Comparison of ENCODE assay signal across 8 mouse cellular contexts in genomic region chr1:179231777-179232661, GRCm38 (mm10).
DNase-seq lines count a peak whose midpoint lies in the region; ATAC-seq lines count a peak whose summit lies in the region.

No protein-coding gene starts in this region.

- H3K4me2 ChIP-seq in embryonic facial prominence, embryonic 13.5 days, result no peak overlapping the region
- H3K4me2 ChIP-seq in limb, embryonic 13.5 days (replicated peaks), result no peak overlapping the region
- no peak overlapping the region for H3K4me2 ChIP-seq in stomach, embryonic 14.5 days (replicated peaks; ENCODE audit: low read depth, low read length)

- H3K9ac ChIP-seq in embryonic facial prominence, embryonic 13.5 days, result no peak overlapping the region
- no peak overlapping the region for H3K9ac ChIP-seq in limb, embryonic 13.5 days
- H3K9ac ChIP-seq in stomach, embryonic 14.5 days (replicated peaks; ENCODE audit: low read depth, low read length), result no peak overlapping the region

- no peak overlapping the region for H3K4me3 ChIP-seq in embryonic facial prominence, embryonic 13.5 days
- H3K4me3 ChIP-seq in limb, embryonic 13.5 days, result no peak overlapping the region
- no peak overlapping the region for H3K4me3 ChIP-seq in stomach, embryonic 14.5 days (ENCODE audit: low read depth, low read length)

- no peaks in the 10 kb centered on the region for H3K9me3 ChIP-seq in embryonic facial prominence, embryonic 13.5 days
- no peaks in the 10 kb centered on the region for H3K9me3 ChIP-seq in limb, embryonic 13.5 days
- no peaks in the 10 kb centered on the region for H3K9me3 ChIP-seq in stomach, embryonic 14.5 days (ENCODE audit: control insufficient read depth, low read depth, low read length)

- H3K36me3 ChIP-seq in embryonic facial prominence, embryonic 13.5 days, result no peaks in the 10 kb centered on the region
- H3K36me3 ChIP-seq in limb, embryonic 13.5 days, result no peaks in the 10 kb centered on the region
- H3K36me3 ChIP-seq in stomach, embryonic 14.5 days (ENCODE audit: control insufficient read depth, insufficient read depth, low read length), result no peaks in the 10 kb centered on the region

- no peak for ATAC-seq in embryonic facial prominence, embryonic 13.5 days (ENCODE audit: insufficient number of reproducible peaks, insufficient read depth, low FRiP score, low TSS enrichment, low read depth)
- peak; percentile 68 for ATAC-seq in limb, embryonic 13.5 days (ENCODE audit: low FRiP score, low read depth)
- ATAC-seq in stomach, embryonic 14.5 days (ENCODE audit: insufficient number of reproducible peaks, insufficient read depth, low FRiP score, low read depth), result peak; percentile 46; the same call in 1 of the 2 replicates

- WGBS in embryonic facial prominence, embryonic 13.5 days, result 36% methylated on average over 13 of the region's 13 CpGs
- 30% methylated on average over 13 of the region's 13 CpGs for WGBS in limb, embryonic 13.5 days
- WGBS in stomach, embryonic 14.5 days, result 32% methylated on average over 13 of the region's 13 CpGs

- no peaks in the 10 kb centered on the region for H3K27me3 ChIP-seq in embryonic facial prominence, embryonic 13.5 days
- no peaks in the 10 kb centered on the region for H3K27me3 ChIP-seq in limb, embryonic 13.5 days
- no peaks in the 10 kb centered on the region for H3K27me3 ChIP-seq in stomach, embryonic 14.5 days (ENCODE audit: control insufficient read depth, insufficient read depth, low read length)

- peak; percentile 78 for DNase-seq in CD4-positive, CD25-positive, alpha-beta regulatory T cell, adult 2 months (ENCODE audit: low read depth, low spot score)
- peak; percentile 18 to 40 for DNase-seq in adrenal gland, postnatal 4 days (ENCODE audit: low spot score in 2 of 2)
- peak; percentile 19 to 42 for DNase-seq in heart, adult 9 months (ENCODE audit: low spot score in 2 of 2)
- peak; percentile 81 for DNase-seq in kidney, adult 9 months
- DNase-seq in natural killer cell, adult 2 months (ENCODE audit: low spot score in 2 of 2), result peak; percentile 30 to 59

- H3K4me1 ChIP-seq in embryonic facial prominence, embryonic 13.5 days, result peaks cover 14% of the 10 kb centered on the region
- peaks cover 10% of the 10 kb centered on the region; the same call in 1 of the 2 replicates for H3K4me1 ChIP-seq in limb, embryonic 13.5 days
- peaks cover 7% of the 10 kb centered on the region for H3K4me1 ChIP-seq in stomach, embryonic 14.5 days (ENCODE audit: control insufficient read depth, insufficient read depth, low read length)

- H3K27ac ChIP-seq in embryonic facial prominence, embryonic 13.5 days, result peak overlapping the region; percentile 79
- H3K27ac ChIP-seq in limb, embryonic 13.5 days, result no peak overlapping the region
- H3K27ac ChIP-seq in stomach, embryonic 14.5 days (ENCODE audit: low read length), result peak overlapping the region; percentile 63; the same call in 1 of the 2 replicates

Comparison
In these comparisons a context has a peak if more than half of its experiments do, and no peak if none do; other contexts are left out.
1. DNase-seq: peak in every context shown above with its lines; median percentile 81 in kidney, adult 9 months; 78 in CD4-positive, CD25-positive, alpha-beta regulatory T cell, adult 2 months; 44 in natural killer cell, adult 2 months; 30 in heart, adult 9 months; 29 in adrenal gland, postnatal 4 days.